Mouse (Mus musculus): ENCODE measurements at regions not wholly inside any gene's neighbourhood (a gene's known extent, or its start where the extent isn't known, plus 50 kb on each side); places are given as distances from the start of the nearest gene placed in this dataset.
A peak's percentile ranks its signal among the peaks of the same experiment; 100 is the strongest.

GRCm38 (mm10) chr1:4671237-4672019, 136.3 kb upstream of the Gm37988 start:
- peak; percentile 45; the same call in 1 of the 2 replicates for ATAC-seq (replicated peaks; ENCODE audit: low read depth, poor library complexity, severe bottlenecking)

DNA sequence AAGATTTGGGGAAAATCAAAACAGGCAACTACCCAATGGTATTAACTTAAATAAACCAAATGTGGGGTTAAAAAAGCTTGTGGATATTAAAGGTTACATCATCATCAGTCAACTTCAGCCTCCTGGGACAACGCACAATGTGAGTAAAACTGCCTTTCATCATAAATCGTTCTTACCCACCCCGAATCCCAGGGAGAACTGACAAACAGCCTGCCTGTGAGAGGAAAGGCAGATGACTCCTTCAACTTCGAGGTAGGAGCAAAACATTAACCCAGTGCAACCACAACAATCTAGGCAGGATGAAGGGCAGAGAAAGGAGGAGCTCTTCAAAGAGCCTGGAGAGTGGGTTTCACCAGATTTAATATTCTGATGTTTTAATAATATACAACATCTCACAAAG, 135.3 kb upstream of the Gm37988 start:
- no peak for ATAC-seq (replicated peaks; ENCODE audit: low read depth, poor library complexity, severe bottlenecking)

DNA sequence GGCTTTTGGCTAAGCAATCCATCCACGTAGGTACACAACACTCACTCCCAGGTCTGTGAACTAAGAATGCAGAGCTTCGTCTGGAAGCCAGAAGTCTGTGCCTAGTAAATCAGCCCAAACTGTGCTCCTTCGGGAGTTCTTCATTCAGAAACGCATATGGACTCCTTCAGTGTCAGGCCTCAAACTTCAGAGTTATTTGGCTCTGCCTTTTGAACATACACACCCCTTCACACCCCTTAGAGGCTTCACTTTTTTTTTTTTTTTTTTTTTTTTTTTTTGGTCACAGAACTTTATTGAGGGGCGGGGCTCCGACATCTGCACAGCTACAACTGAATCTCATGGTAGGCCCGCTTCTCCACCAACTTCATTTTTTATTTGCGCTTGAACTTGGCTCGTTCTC, 120.1 kb upstream of the Gm37988 start:
- no peak for ATAC-seq (replicated peaks; ENCODE audit: low read depth, poor library complexity, severe bottlenecking)

DNA sequence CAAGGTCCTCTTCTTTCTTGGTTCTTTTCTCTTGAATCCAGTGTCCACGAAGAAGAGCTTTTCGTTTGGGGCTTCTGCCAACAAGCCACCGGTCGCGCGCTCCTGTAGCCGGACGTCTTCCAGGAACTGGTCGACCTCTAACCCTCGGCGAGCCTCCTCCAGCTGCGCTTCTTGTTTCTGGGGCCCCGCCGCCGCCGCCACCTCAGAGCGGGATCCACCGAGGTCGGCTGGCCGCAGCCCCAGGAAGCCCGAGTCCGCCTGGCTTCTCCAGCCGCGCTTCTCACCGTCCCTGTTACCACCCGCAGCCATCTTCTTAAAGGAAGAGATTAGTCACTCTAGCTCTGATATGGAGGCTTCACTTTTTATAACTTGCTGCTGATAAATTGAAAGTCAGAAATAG, 118.6 kb upstream of the Gm37988 start:
- peak; percentile 89 for ATAC-seq (replicated peaks; ENCODE audit: low read depth, poor library complexity, severe bottlenecking)

DNA sequence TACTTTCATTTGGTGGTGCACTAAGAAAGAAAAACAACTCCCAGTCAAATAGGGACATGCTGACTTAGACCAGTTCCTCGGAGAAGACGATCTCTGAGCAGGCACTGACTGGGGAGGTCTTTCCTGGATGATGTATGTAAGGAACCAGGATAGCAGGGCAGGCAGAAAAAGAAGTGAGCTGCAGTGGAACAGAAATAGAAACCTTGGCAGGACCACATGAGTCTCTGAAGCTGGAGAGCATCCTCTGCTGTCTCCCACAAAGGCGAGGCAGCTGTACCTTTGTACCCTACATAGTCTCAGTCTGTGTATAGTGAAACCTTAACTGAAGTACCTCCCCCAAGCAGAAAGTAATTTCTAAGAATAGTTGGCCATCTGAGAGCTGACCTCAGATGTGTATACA, 104.4 kb upstream of the Gm37988 start:
- ATAC-seq (replicated peaks; ENCODE audit: low read depth, poor library complexity, severe bottlenecking) = no peak

GRCm38 (mm10) chr1:4706171-4706570, 101.5 kb upstream of the Gm37988 start:
- ATAC-seq (replicated peaks; ENCODE audit: low read depth, poor library complexity, severe bottlenecking) = no peak

DNA sequence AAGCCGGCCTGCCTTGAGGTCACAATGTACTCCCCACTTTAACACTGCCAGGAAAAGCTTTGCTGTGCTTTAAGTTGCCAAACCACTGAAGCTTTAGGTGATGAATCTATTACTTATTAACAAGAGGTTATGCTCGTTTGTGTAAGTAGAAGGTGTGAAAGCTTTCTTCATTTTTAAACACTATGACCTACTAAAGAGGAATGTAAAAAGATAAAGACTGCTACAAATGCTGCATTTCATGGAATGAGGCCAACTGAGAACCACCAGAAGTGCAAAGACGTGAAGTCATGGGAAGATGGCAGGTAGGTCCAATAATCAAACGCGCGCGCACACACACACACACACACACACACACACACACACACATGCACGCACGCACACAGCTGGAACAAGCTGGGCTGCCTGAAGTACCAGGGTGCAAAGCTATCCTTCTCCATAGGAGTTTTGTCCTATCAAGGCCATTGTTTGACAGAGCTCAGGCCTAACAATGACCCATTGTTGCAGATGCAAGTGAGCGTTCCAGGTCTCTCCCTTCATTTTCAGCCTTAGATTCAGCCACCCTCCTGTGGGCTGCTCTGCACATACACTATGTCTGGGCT, 85.3 kb upstream of the Gm37988 start:
- no peak for ATAC-seq (replicated peaks; ENCODE audit: low read depth, poor library complexity, severe bottlenecking)

Data from common myeloid progenitor, adult 5-6 weeks (primary cell).